Mouse (Mus musculus) heart, adult 2 months (tissue): ENCODE data around the gene Sirt3. TPM values are rescaled to one million over a fixed set of nuclear protein-coding genes. Genes with fewer than 3 reads are reported as not detected.

Experiments
- DNase-seq, 2 experiments: peaks; one replicate each; pipeline ENCODE4 v3.0.0; 2021
- H3K27ac ChIP-seq: fragments of 200-600 bp; 2 replicates; pipeline ENCODE4 v1.8.1; 2022
- H3K27me3 ChIP-seq: fragments of 200-500 bp; 2 replicates; pipeline ENCODE4 v1.6.1; 2012; ENCODE audit warnings: mild to moderate bottlenecking, low read length, inconsistent platforms, mixed read lengths; ENCODE audit not compliant: control insufficient read depth, insufficient read depth
- H3K36me3 ChIP-seq: fragments of 200-500 bp; 2 replicates; pipeline ENCODE4 v1.6.1; 2012; ENCODE audit warnings: low read length, inconsistent platforms; ENCODE audit not compliant: control insufficient read depth, insufficient read depth
- H3K4me1 ChIP-seq: fragments of 200-500 bp; 2 replicates; pipeline ENCODE4 v1.6.1; 2011; ENCODE audit warnings: low read length; ENCODE audit not compliant: control insufficient read depth, insufficient read depth
- H3K4me3 ChIP-seq: fragments of 200-600 bp; 2 replicates; pipeline ENCODE4 v1.8.1; 2022
- H3K79me2 ChIP-seq: fragments of 200-500 bp; replicated peaks from 2 replicates; pipeline ENCODE4 v1.6.1; 2012; ENCODE audit warnings: mild to moderate bottlenecking, inconsistent platforms, low read length, moderate library complexity, mixed read lengths; ENCODE audit not compliant: control insufficient read depth, insufficient read depth
- H3K9ac ChIP-seq: fragments of 200-500 bp; 2 replicates; pipeline ENCODE4 v1.6.1; 2012; ENCODE audit warnings: low read depth, mild to moderate bottlenecking, control low read depth, inconsistent platforms, low read length, mixed read lengths
- CTCF ChIP-seq: fragments of 200-600 bp; IDR thresholded peaks from 2 replicates; pipeline ENCODE4 v1.8.1; 2022; ENCODE audit warnings: antibody characterized with exemption, mild to moderate bottlenecking, moderate library complexity
- EP300 ChIP-seq: fragments of 200-500 bp; IDR thresholded peaks from 2 replicates; pipeline ENCODE4 v1.6.1; 2011; ENCODE audit warnings: low read depth, low read length, control low read depth; ENCODE audit not compliant: insufficient read depth
- POLR2A ChIP-seq: fragments of 200-500 bp; IDR thresholded peaks from 2 replicates; pipeline ENCODE4 v1.6.1; 2011; ENCODE audit warnings: mild to moderate bottlenecking, low read depth, low read length, control low read depth; ENCODE audit not compliant: insufficient read depth
- WGBS: fragments of 180-500 bp; shearing (Covaris S2); methylation state at CpG from one replicate; pipeline ENCODE4 v1.1.7; 2018; 5-methylcytosine and 5-hydroxymethylcytosine counted together
- intact Hi-C: fragments of 180-260 bp; cut with DNase I; formaldehyde crosslinking; loops from one replicate; pipeline ENCODE4 v1.15.1; 2025
- polyA plus RNA-seq: library from polyadenylated mRNA; depleted of rRNA; stranded (reverse); fragments of >200 nt; gene quantifications from 2 replicates; pipeline ENCODE4 v1.2.3, GENCODE M21; 2012
- total RNA-seq, 2 experiments: library from RNA; stranded (reverse); gene quantifications; 2 replicates each; pipeline ENCODE4 v1.2.3; 2021

The Sirt3 gene
- total and polyA plus RNA-seq, 3 experiments, result 53.1 to 86.9 (median 60.6) TPM

GRCm38 (mm10) chr7:140844905-140845665 lies 37.0 kb downstream of the Sirt3 start, which contains the start of gene Scgb1c1:
Gene Scgb1c1, plus strand, starts transcription at chr7:140845547.
- Histone ChIP-seq H3K4me1 (no peaks in the 10 kb centered on the region), H3K4me3 (no peak within 1 kb of the TSS), H3K9ac (no peak within 1 kb of the TSS), H3K79me2 (no peaks in the 10 kb centered on the region), H3K27ac (no peak within 1 kb of the TSS), H3K36me3 (no peaks in the 10 kb centered on the region), H3K27me3 (no peaks in the 10 kb centered on the region; the same call in 1 of the 2 replicates)
- intact Hi-C loops, result loop anchor here (1.0 to 5.0 kb wide), 4 partner anchors 37 to 332 kb away; partner anchors contain the start of genes Psmd13 and Sirt3
- peak; percentile 85 to 91 for DNase-seq
- TF ChIP-seq CTCF (peak; percentile 89), POLR2A (no peak; the same call in 1 of the 2 replicates), EP300 (peak; percentile 97)
- 21% methylated on average over 14 of the region's 14 CpGs for WGBS

GRCm38 (mm10) chr7:140843806-140844205 lies 38.3 kb downstream of the Sirt3 start:
- Histone ChIP-seq H3K27ac (no peak overlapping the region), H3K9ac (no peak overlapping the region), H3K4me3 (no peak overlapping the region), H3K4me1 (no peaks in the 10 kb centered on the region), H3K79me2 (no peaks in the 10 kb centered on the region), H3K27me3 (no peaks in the 10 kb centered on the region; the same call in 1 of the 2 replicates), H3K36me3 (no peaks in the 10 kb centered on the region)
- DNase-seq, result no peak
- WGBS, result 71% methylated on average over 7 of the region's 7 CpGs
- intact Hi-C loops, result loop anchor here (1.0 kb wide), 1 partner anchor 59 kb away; no protein-coding TSS in a partner anchor
- TF ChIP-seq CTCF, result no peak
- no peak for TF ChIP-seq POLR2A
- TF ChIP-seq EP300, result no peak

GRCm38 (mm10) chr7:140840750-140841735 lies 41.1 kb downstream of the Sirt3 start:
- no peak for DNase-seq
- no peak for TF ChIP-seq EP300
- Histone ChIP-seq H3K4me1 (no peaks in the 10 kb centered on the region), H3K4me3 (no peak overlapping the region), H3K79me2 (no peaks in the 10 kb centered on the region), H3K27me3 (no peaks in the 10 kb centered on the region; the same call in 1 of the 2 replicates), H3K9ac (no peak overlapping the region), H3K36me3 (no peaks in the 10 kb centered on the region), H3K27ac (no peak overlapping the region)
- intact Hi-C loops, result no loop called here
- 34% methylated on average over 18 of the region's 19 CpGs for WGBS

GRCm38 (mm10) chr7:140839556-140839955 lies 42.6 kb downstream of the Sirt3 start:
- DNase-seq, result no peak
- no peaks in the 10 kb centered on the region for H3K4me1 ChIP-seq
- no peaks in the 10 kb centered on the region for H3K36me3 ChIP-seq
- TF ChIP-seq CTCF (no peak), EP300 (no peak), POLR2A (no peak)
- intact Hi-C loops, result no loop called here
- no peak overlapping the region for H3K27ac ChIP-seq
- H3K9ac ChIP-seq, result no peak overlapping the region
- H3K79me2 ChIP-seq, result no peaks in the 10 kb centered on the region
- no peaks in the 10 kb centered on the region; the same call in 1 of the 2 replicates for H3K27me3 ChIP-seq
- 65% methylated on average over 5 of the region's 5 CpGs for WGBS
- no peak overlapping the region for H3K4me3 ChIP-seq

GRCm38 (mm10) chr7:140836243-140837115 lies 45.6 kb downstream of the Sirt3 start:
- no peaks in the 10 kb centered on the region; the same call in 1 of the 2 replicates for H3K27me3 ChIP-seq
- no peak overlapping the region for H3K4me3 ChIP-seq
- no peak overlapping the region for H3K27ac ChIP-seq
- H3K4me1 ChIP-seq, result no peaks in the 10 kb centered on the region
- intact Hi-C loops, result no loop called here
- DNase-seq, result no peak
- no peaks in the 10 kb centered on the region for H3K36me3 ChIP-seq
- 74% methylated on average over 9 of the region's 9 CpGs for WGBS
- H3K79me2 ChIP-seq, result no peaks in the 10 kb centered on the region
- TF ChIP-seq EP300, result no peak
- TF ChIP-seq CTCF, result no peak
- TF ChIP-seq POLR2A, result no peak
- no peak overlapping the region for H3K9ac ChIP-seq
